In genomic region chr13:50418421-50418820, GRCm38 (mm10) we compare ENCODE assay signal across 8 mouse cellular contexts. TPM values are rescaled to one million over a fixed set of nuclear protein-coding genes. Genes with fewer than 3 reads are reported as not detected.
DNase-seq lines count a peak whose midpoint lies in the region; ATAC-seq and TF ChIP-seq lines count a peak whose summit lies in the region.

No protein-coding gene starts in this region.

- H3K9me3 ChIP-seq in liver, embryonic 13.5 days (replicated peaks) = no peaks in the 10 kb centered on the region

- H3K27me3 ChIP-seq in cerebellum, adult 2 months (ENCODE audit: control insufficient read depth, insufficient read depth, low read length) = no peaks in the 10 kb centered on the region
- no peaks in the 10 kb centered on the region for H3K27me3 ChIP-seq in liver, embryonic 13.5 days

- no peak for TF ChIP-seq POLR2A in cerebellum, adult 2 months (IDR thresholded peaks at IDR 0.05; ENCODE audit: borderline replicate concordance, insufficient read depth, low read length)

- no peaks in the 10 kb centered on the region; the same call in 1 of the 2 replicates for H3K4me1 ChIP-seq in cerebellum, adult 2 months (ENCODE audit: control insufficient read depth, insufficient read depth, low read length)
- peaks cover 8% of the 10 kb centered on the region; the same call in 1 of the 2 replicates for H3K4me1 ChIP-seq in liver, embryonic 13.5 days (replicated peaks)

- no peak for ATAC-seq in liver, embryonic 13.5 days (ENCODE audit: low read depth)

- no peak overlapping the region for H3K9ac ChIP-seq in liver, embryonic 13.5 days

- no peak overlapping the region for H3K27ac ChIP-seq in cerebellum, adult 2 months (ENCODE audit: insufficient read depth, low read length)
- H3K27ac ChIP-seq in liver, embryonic 13.5 days = no peak overlapping the region

- no peak for DNase-seq in cerebellum, adult 2 months
- DNase-seq in cerebellum, adult 11 months = no peak
- DNase-seq in retina, embryonic 14.5 days (ENCODE audit: low spot score) = peak; percentile 11
- DNase-seq in retina, postnatal 1 day = no peak
- no peak for DNase-seq in liver, embryonic 13.5 days
- no peak for DNase-seq in spleen, adult 18-20 months
- DNase-seq in thymus, postnatal 14 days = no peak
- no peak for DNase-seq in kidney, adult 9 months

- peak overlapping the region; percentile 63 for H3K4me3 ChIP-seq in cerebellum, adult 2 months (replicated peaks; ENCODE audit: insufficient read depth, low read depth, low read length)
- H3K4me3 ChIP-seq in liver, embryonic 13.5 days (replicated peaks) = peak overlapping the region; percentile 69

- WGBS in cerebellum, adult 2 months = 35% methylated on average over 3 of the region's 3 CpGs
- 40% methylated on average over 3 of the region's 3 CpGs for WGBS in liver, embryonic 13.5 days (ENCODE audit: insufficient replicate concordance)

- H3K4me2 ChIP-seq in liver, embryonic 13.5 days = peak overlapping the region; percentile 73

- TF ChIP-seq CTCF in cerebellum, adult 2 months (IDR thresholded peaks at IDR 0.05; ENCODE audit: borderline replicate concordance, insufficient read depth, low read depth, low read length) = no peak

- peaks cover 5% of the 10 kb centered on the region; the same call in 1 of the 2 replicates for H3K36me3 ChIP-seq in liver, embryonic 13.5 days

RNA-seq across cellular contexts. Expression of gene Fbxw17, which starts 0.8 kb away (rescaled TPM):
- polyA plus RNA-seq in cerebellum, adult 2 months (2012; rRNA removed) = 23.7 and 24.3 TPM in 2 replicates
- 4.8 and 5.4 TPM in 2 replicates for polyA plus RNA-seq in liver, embryonic 13.5 days (2015; fragmentation: Nextera tagmentation; extraction: Ambion mirVana)

RNA-seq across cellular contexts. Expression of gene Gm47429, which starts 25.3 kb away (rescaled TPM):
- not detected in 2 replicates for polyA plus RNA-seq in cerebellum, adult 2 months (2012; rRNA removed)
- polyA plus RNA-seq in liver, embryonic 13.5 days (2015; fragmentation: Nextera tagmentation; extraction: Ambion mirVana) = not detected in 2 replicates

RNA-seq across cellular contexts. Expression of gene Nutm2, which starts 48.7 kb away (rescaled TPM):
- polyA plus RNA-seq in cerebellum, adult 2 months (2012; rRNA removed) = not detected in 2 replicates
- not detected in 2 replicates for polyA plus RNA-seq in liver, embryonic 13.5 days (2015; fragmentation: Nextera tagmentation; extraction: Ambion mirVana)
